Mouse (Mus musculus) liver, embryonic 18 days (tissue): ENCODE data around the gene Serpina3a. TPM values are rescaled to one million over a fixed set of nuclear protein-coding genes. Genes with fewer than 3 reads are reported as not detected.

Source experiments
- polyA plus RNA-seq: library from polyadenylated mRNA; depleted of rRNA; stranded (reverse); fragments of >200 nt; gene quantifications from 2 replicates; pipeline ENCODE4 v1.2.3, GENCODE M21; 2012; rRNA removed

The Serpina3a gene
- 0.11 and 0.13 TPM in 2 replicates for polyA plus RNA-seq

DNA sequence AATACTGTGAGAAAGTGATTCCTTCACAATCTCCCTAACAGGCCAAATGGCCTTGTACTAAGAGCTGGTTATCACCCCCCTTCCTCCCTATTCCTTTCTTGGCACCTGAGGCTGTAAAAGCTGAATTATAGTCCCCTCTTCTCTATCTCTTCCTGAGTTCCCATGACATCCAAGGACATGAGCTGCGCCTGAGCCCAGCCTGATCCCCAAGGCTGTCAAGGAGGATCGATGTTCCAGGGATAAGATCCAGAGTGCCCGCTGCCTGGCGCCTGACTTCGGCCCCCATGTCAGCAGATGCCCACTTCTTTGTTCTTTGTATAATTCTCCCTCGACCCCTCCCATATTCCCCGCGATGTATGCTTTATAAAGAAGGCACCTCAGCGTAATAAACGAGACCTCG, at the start of gene Serpina3a:
Gene Serpina3a, plus strand, starts transcription at position 392 of the 400 bp plus-strand sequence.

DNA sequence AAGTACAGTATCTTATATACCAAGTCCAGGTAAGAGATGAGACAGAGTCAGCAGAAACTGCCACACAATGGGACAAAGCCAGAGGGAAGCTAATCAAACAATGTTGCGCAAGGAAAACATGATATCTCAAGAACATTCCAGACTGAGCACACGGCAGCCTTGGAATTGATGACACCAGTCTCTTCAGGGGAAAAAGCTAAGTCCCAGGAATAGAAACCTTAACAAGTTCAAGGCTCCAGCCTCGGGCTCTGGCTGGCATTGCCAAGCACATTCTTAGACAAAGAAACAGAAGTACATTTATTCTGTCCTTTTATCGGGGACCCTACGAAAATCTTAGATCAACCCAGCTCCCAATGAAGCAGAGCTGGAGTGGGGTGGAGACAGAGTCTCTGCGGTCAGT, 11.8 kb upstream of the Serpina3a start, which contains the start of gene Serpina5:
Gene Serpina5, plus strand, starts transcription at position 346 of the 400 bp plus-strand sequence.

DNA sequence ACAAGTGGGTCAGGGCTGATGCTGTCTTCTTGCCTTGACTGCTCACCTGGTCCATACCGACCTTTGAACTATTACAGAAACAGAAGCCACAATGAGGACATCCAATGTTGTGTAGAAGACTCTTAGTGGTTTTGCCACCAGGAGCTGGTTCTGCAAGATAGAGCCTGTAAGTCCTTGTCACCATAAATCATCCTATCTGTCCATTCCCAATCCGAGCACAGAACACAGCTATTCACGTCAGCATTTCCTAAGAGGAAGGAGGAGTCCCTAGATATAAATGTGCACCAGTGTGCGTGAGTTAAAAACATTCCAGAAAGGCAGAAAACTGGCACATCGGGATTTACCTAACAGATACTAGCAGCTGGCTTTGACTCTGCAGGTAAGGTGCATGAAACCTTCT, 15.2 kb downstream of the Serpina3a start, which contains the start of gene Serpina3b:
Gene Serpina3b, plus strand, starts transcription at position 301 of the 400 bp plus-strand sequence.

GRCm38 (mm10) chr12:104153656-104154055, 41.1 kb downstream of the Serpina3a start, which contains the start of gene Serpina3c:
Gene Serpina3c (minus strand): TSS chr12:104153870.

Other genes starting within 250 kb of the Serpina3a start
- 2,492 and 2,846 TPM in 2 replicates for gene Serpina1a, start 249.2 kb upstream of the Serpina3a start, polyA plus RNA-seq
- gene Serpina1c, start 207.8 kb upstream of the Serpina3a start, polyA plus RNA-seq, result 1,205 and 1,238 TPM in 2 replicates
- gene Serpina1e, start 153.7 kb upstream of the Serpina3a start, polyA plus RNA-seq, result 6,689 and 6,899 TPM in 2 replicates
- gene Serpina11, start 122.8 kb upstream of the Serpina3a start, polyA plus RNA-seq, result 184 and 214 TPM in 2 replicates
- gene Serpina9, start 99.0 kb upstream of the Serpina3a start, polyA plus RNA-seq, result 0.10 and 0.24 TPM in 2 replicates
- 0.16 and 0.20 TPM in 2 replicates for gene Serpina12, start 68.3 kb upstream of the Serpina3a start, polyA plus RNA-seq
- 6.0 and 6.1 TPM in 2 replicates for gene Serpina5, start 11.6 kb upstream of the Serpina3a start, polyA plus RNA-seq
- gene Serpina3b, start 15.3 kb downstream of the Serpina3a start, polyA plus RNA-seq, result 0.19 and 0.22 TPM in 2 replicates
- gene Serpina3c, start 41.1 kb downstream of the Serpina3a start, polyA plus RNA-seq, result 0.05 and 0.07 TPM in 2 replicates
- 1.0 and 1.1 TPM in 2 replicates for gene Serpina3f, start 101.8 kb downstream of the Serpina3a start, polyA plus RNA-seq
- 7.4 and 7.9 TPM in 2 replicates for gene Serpina3g, start 123.5 kb downstream of the Serpina3a start, polyA plus RNA-seq
- 0.26 and 0.31 TPM in 2 replicates for gene Serpina3i, start 150.4 kb downstream of the Serpina3a start, polyA plus RNA-seq
- not detected in 2 replicates for gene Serpina3j, start 201.8 kb downstream of the Serpina3a start, polyA plus RNA-seq
- 74.4 and 149 TPM in 2 replicates for gene Serpina3k, start 225.8 kb downstream of the Serpina3a start, polyA plus RNA-seq
- gene Serpina3m, start 225.8 kb downstream of the Serpina3a start, polyA plus RNA-seq, result 11.9 and 23.7 TPM in 2 replicates